In the genomic region with DNA sequence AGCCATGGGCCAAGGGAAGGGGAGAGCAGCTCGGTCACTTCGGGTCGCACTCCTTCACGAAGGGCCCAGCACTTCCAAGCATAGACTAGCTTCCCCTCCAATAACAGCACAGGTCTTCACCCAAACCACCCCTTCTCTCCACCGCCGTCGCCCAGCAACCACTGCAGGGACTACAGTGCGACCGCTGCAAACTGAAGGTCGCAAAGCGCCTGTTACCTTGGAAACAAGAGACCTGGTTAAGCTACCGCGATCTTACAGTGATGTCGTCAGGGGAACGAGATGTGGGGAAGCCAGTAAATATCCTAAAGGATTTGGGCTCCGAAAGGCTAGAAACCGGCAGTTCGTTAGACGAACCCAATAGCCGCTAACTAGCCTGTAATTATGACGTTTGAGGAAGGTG, we compare ENCODE assay signal across 8 mouse cellular contexts. TPM values are rescaled to one million over a fixed set of nuclear protein-coding genes. Genes with fewer than 3 reads are reported as not detected.
DNase-seq lines count a peak whose midpoint lies in the region; ATAC-seq lines count a peak whose summit lies in the region.

Gene Klhdc9, minus strand, starts transcription at position 143 of the 400 bp plus-strand sequence.

- peaks cover 10% of the 10 kb centered on the region; the same call in 1 of the 2 replicates for H3K36me3 ChIP-seq in hindbrain, embryonic 15.5 days

- no peaks in the 10 kb centered on the region for H3K27me3 ChIP-seq in hindbrain, embryonic 15.5 days

- H3K9ac ChIP-seq in hindbrain, embryonic 15.5 days = peak within 1 kb of the TSS; percentile 66

- DNase-seq in adrenal gland, adult (ENCODE audit: inconsistent age in 2 of 2, low spot score in 1 of 2) = peak; percentile 93 to 95
- DNase-seq in gastrocnemius, adult 18-20 months (ENCODE audit: low spot score) = peak; percentile 79
- DNase-seq in layer of hippocampus, postnatal 36 days = peak; percentile 70 to 84
- peak; percentile 75 for DNase-seq in lung, postnatal 14 days
- DNase-seq in ovary, postnatal 36 days (ENCODE audit: low spot score) = peak; percentile 85
- peak; percentile 89 to 90 for DNase-seq in thymus, postnatal 10 days (ENCODE audit: low spot score in 2 of 2)

- 0% methylated on average over 21 of the region's 21 CpGs for WGBS in hindbrain, embryonic 15.5 days

- peak; percentile 95 for ATAC-seq in common myeloid progenitor, adult 5-6 weeks (replicated peaks; ENCODE audit: low read depth, poor library complexity, severe bottlenecking)
- peak; percentile 95 for ATAC-seq in hindbrain, embryonic 15.5 days (ENCODE audit: low FRiP score, low read depth)

- peaks cover 15% of the 10 kb centered on the region for H3K4me1 ChIP-seq in hindbrain, embryonic 15.5 days (replicated peaks)

- peak within 1 kb of the TSS; percentile 79 for H3K4me2 ChIP-seq in hindbrain, embryonic 15.5 days

- H3K9me3 ChIP-seq in hindbrain, embryonic 15.5 days = no peaks in the 10 kb centered on the region

- peak within 1 kb of the TSS; percentile 88 for H3K27ac ChIP-seq in hindbrain, embryonic 15.5 days (replicated peaks)

- peak within 1 kb of the TSS; percentile 48 for H3K4me3 ChIP-seq in hindbrain, embryonic 15.5 days

RNA-seq across cellular contexts. Expression of gene Klhdc9, which starts in this region (rescaled TPM):
- 1.1 and 3.9 TPM in 2 replicates for total RNA-seq in common myeloid progenitor, adult 5-6 weeks (2017)
- not detected for total RNA-seq in gastrocnemius, adult 18-20 months (2021)
- 2.5 and 3.3 TPM in 2 replicates for polyA plus RNA-seq in hindbrain, embryonic 15.5 days (2015; fragmentation: Nextera tagmentation; extraction: Ambion mirVana)
- 1 to 10 TPM; 4.1 to 4.7 TPM for total RNA-seq in layer of hippocampus, postnatal 36 days (2021)

Comparison
In these comparisons a context has a peak if more than half of its experiments do, and no peak if none do; other contexts are left out.
1. Peak in every context shown above with its lines: DNase-seq, ATAC-seq, H3K4me3 ChIP-seq and H3K27ac ChIP-seq.
2. Peak in DNase-seq in gastrocnemius, adult 18-20 months; RNA of the gene not detected or under 1 TPM.